Mouse (Mus musculus): Measurements from ENCODE around the gene Mroh2a.
"Not testable (repeated sequence)": the region's sequence is repeated elsewhere in the genome, so short reads cannot be mapped to it uniquely, and the experiment has no call there.

Gene Mroh2a

DNA sequence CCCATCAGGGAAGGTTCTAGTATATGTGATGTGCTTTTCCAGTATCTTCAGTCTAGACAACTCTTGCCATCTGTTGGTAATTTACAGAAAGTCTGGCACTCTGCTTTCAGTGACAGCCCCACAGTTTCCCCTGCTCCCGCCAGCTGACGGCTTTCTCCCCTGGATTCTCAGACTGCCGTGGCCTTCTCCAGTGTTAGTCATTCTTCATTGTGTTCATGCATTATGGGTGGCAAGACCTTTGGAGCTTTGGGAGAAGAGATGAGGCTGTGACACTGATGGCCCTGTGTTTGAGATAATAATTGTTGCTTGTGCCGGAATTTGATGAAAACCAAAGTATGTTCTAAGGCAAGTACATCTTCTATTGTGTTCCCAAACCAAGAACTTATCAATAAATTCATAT, 8.2 kb upstream of the Mroh2a start:
- DNase-seq (ENCODE audit: low spot score), result no peak

DNA sequence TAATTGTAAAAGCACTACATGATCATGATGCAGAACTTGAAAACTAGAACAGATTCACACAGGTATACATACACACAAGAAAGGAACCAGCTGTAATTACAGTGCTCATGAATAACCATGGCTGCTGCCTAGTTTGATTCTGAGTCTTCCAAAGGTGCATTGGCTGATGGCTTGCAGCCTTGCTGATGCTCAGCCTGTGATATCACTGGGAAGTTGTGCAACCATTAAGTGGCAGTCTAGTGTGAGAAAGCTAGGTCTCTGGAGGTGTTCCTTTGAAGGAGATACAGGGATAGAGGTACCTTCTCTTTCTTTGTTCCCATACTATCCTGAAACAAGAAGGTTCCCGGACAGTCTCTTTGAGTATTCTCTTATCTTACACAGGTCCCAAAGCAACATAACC, 7.7 kb upstream of the Mroh2a start:
- DNase-seq (ENCODE audit: low spot score), result no peak

DNA sequence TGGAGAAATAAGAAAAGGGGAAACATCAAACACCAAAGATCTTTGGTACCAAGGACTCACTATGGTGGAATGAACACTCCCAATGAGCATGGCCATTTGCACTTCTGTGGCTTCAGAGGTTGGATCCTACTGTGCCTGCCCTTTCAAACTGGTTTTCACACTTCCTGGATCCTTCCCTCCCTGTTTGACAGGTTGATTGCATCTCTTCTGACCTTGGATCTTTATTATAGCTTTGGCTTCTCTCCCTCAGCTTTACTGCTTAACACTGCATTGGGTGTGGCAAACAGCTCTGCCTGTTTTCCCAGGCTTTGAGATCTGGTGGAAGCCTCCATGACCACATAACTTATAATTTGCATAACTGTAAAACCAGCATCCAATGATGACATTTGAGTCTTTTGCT, 6.5 kb upstream of the Mroh2a start:
- DNase-seq (ENCODE audit: low spot score), result no peak

DNA sequence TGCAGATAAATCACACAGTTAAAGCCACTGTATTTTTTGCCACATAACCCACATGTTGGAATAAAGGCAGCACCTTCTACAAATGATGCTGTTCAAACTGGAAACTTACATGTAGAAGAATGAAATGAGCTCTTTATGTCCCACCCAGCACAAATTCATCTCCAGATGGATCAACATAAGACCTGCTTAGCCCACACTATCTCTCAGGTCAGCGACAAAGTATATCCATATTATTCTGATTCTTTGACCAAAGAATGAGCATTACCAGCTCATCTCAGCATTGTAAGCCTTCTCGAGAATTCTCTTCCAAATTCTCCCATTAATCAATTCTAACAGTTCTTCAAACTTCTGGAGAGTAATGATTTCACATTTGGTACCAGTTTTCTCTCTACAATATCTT, 4.6 kb upstream of the Mroh2a start:
- DNase-seq (ENCODE audit: low spot score), result no peak

DNA sequence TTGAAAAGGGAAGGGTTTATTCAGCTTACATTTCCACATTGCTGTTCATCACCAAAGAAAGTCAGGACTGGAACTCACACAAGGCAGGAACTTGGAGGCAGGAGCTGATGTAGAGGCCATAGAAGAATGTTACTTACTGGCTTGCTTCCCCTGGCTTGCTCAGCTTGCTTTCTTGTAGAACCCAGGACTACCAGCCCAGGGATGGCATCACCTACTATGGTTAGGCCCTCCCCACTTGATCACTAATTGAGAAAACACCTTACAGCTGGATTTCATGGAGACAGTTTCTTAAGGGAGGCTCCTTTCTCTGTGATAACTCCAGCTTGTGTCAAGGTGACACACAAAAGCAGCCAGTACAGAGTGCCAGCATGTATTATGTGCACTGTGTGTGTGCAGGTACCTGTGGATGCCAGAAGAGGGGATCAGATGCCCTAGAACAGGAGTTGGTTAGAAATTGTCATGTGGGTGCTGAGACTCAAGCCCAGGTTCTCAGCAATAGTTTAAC, 3.7 kb upstream of the Mroh2a start:
- not testable (repeated sequence) for DNase-seq (ENCODE audit: low spot score)

DNA sequence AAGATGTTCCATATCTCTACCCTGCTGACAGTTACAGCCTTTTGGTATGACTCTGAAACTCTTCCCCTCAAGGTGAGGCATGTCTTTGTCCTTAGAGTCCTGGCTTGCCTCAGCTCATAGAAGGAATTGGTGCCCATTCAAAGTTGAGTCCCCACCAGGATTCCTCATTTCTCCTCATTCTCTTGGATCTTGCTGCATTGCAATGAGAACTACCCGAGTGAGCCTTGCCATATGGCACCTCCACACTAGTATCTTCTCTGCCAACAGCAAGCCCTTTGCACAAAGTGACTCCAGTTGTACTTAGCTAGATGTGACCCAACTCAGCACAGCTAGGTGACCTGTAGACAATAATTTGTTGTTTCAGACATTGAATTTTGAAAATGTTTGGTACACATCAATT, 3.2 kb upstream of the Mroh2a start:
- no peak for DNase-seq (ENCODE audit: low spot score)

DNA sequence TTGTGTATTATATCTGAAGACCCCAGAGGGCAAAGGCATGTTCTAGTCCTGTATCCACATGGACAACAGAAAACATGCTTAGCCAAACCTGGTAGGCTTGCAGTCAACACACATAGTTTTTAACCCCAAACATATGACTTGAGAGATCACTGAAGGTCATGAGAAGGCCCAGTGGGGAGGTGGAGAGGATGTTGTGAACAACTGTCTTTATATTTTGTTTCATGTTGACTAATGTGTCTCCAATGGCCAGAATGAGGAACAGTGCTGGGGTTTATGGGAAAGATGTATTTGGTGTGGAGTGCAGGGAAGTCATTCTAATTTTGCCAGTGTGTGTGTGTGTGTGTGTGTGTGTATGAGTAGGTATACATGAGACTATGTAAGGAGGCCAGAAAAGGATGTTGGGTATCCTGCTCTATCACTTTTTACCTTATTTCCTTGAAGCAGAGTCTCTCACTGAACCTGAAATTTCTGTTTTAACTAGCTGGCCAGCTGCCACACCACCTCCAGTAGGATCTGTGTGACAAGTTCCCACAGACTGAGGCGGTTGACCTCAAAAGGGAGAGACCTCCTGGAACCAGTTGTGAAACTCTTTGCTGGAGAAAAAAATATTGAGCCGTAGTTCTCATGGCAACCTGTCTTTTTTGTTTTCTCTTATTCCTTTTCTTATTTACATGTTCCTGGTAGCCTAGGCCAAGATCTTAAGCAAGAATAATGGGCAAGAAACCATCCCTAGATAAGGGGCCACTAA, 2.6 kb upstream of the Mroh2a start:
- DNase-seq (ENCODE audit: low spot score), result no peak

DNA sequence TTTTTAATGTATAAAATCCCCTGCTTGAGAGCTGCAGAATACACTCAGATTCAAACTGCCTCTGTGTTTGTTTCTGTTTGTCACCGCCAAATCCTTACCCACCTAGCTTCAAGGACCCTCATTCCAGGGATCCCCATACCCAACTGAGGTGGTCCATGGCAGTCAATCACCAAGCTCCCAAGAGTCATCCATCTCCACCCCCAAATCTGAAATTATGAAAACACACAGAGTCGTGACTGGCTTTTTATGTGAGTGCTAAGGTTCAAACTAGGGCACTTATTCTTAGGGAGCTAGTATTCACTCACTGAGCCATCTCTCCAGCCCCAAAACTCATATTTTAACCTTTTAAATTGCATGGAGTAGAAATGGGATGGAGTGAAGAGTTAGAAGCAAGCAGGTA, 1.5 kb upstream of the Mroh2a start:
- DNase-seq (ENCODE audit: low spot score), result not testable (repeated sequence)

DNA sequence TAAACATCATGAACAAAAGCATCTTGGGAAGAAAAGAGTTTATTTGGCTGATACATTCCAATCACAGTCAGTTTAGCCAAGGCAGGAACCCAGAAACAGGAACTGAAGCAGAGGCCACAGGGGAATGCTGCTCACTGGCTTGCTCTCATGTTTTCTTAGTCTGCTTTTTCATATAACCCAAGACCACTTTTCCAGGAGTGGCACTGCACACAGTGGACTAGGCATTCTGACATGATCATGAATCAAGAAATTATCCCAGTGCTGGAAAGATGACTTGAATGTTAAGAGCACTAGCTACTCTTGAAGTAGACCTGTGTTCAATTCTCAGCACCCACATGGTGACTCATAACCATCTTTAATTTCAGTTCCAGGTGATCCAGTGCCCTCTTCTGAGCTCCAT, 1.0 kb upstream of the Mroh2a start:
- DNase-seq (ENCODE audit: low spot score), result peak; percentile 2

DNA sequence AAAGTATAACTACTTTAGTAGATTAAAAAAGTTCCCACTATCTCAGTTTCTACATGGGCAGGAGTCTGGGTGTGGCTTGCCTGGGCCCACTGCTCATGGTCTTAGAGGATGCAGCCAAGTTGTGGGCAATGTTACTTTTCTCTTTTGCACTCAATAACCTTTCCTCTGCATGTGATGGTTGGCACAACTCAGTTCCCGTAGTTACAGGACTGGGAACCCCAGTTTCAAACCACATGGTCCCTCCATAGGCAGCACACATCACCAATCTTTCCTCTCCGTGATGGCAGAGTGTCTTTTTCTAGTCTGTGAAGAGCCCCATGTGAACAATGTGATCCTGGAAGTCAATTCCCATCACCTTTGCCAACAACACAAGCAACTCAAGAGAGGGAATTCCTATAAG, 696 bp downstream of the Mroh2a start:
- DNase-seq (ENCODE audit: low spot score), result no peak

DNA sequence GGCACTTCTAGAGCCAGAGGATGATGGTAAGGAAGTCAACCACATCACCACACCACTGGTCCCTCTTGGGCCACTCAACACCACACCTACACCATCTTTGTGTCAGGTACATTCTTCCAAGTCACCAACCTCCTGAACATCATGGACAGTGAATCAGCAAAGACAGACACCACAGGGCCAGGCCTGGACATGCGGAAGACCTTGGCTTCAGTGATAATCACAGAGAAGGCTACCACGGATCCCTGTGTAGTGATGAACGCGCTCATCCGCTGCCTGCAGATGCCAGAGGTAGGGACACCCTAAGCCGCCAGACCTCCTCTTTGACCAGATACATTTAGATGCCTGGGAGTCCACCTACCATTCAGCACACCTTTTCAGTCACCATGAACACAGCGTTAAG, 1.3 kb downstream of the Mroh2a start:
- no peak for DNase-seq (ENCODE audit: low spot score)

DNA sequence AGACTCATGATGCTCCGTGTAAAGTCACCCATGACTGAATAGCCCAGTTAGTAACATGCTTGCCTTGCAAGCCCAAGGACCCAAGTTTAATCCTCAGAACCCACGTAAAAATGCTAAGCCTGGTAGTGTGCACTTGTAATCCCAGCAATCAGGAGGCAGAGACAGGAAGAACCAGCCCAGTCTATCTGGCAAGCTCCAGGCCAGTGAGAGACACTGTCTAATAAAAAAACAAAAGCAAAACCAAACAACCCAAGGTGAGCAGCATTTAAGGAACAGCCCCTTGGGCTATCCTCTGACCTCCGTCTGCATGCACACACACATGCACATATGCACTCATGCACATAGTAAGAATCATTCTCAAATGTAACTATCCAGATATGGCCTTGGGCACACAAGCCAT, 2.8 kb downstream of the Mroh2a start:
- no peak for DNase-seq (ENCODE audit: low spot score)

DNA sequence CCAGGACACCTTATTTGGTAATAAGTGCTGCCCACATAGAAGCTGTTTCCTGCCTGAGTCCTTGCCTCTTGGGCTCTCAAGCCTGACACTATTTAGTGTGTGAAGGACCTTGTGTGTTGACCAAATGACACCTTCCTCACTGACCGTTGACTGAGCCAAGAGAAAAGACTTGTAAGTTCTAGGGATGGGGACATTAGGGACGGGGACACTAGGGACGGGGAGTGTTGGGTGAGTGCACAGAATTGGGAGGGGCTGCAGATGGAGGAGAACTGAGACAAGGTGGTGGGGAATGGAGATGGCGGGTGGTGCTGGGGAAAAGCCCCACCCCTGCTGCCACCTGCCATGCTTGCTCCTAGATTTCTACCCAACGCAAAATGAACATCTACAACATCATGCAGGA, 3.2 kb downstream of the Mroh2a start:
- DNase-seq (ENCODE audit: low spot score), result no peak

DNA sequence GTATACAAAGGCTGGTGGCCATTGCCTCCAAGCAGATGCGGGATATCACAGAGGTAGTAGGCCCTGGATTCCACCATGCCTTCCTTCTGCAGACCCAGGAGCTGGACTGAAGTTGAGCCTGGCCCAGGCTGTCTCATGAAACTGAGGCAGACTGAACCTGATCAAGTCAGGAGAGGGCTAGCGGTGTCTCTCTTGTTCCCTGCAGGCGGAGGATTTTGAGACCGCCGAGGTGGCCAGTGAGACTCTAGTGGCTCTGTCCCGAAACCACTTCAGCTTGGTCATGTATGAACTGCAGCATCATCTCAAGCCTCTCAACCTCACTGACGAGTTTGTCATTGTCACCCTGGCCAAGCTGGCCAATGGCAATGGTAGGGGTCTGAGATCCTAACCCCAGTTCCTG, 3.6 kb downstream of the Mroh2a start:
- DNase-seq (ENCODE audit: low spot score), result no peak

DNA sequence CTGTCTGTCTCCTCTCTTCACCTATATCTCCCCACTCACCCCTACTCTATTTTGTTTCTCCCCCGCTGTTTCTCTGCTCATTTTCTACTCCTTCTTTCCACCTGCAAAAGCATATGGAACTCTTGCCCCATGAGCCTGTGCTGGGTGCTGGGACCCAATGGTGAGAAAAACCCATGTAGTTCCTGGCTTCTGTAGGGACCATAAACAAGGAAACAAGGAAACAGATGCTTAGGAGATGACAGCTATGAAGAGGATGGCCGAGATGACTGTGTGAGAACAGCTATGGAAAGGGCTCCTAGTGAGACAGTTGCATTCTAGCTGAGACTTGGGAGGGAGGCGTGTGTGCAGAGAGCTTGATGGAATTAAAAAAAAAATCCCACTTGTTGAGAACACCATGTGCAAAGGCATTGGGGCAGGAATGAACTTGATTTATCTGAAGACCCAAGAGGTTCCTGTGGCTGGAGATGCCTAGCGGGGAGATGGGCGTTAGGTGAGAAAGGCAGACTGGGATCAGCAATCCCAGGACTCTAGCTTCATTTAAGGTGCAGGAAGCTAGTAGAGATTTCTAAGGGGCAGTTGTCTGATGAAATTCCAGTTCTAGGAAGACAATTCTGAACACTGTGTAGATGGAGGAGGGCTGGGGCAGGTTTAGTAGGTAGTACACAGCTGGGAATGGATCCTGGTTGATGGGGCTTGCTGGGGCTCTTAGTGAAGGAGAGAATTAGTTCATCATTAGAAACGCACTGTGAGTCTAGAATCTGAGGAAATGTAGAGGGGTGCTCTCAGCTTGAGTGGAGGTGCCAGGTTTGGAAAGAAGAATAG, 4.4 kb downstream of the Mroh2a start:
- DNase-seq (ENCODE audit: low spot score), result no peak

DNA sequence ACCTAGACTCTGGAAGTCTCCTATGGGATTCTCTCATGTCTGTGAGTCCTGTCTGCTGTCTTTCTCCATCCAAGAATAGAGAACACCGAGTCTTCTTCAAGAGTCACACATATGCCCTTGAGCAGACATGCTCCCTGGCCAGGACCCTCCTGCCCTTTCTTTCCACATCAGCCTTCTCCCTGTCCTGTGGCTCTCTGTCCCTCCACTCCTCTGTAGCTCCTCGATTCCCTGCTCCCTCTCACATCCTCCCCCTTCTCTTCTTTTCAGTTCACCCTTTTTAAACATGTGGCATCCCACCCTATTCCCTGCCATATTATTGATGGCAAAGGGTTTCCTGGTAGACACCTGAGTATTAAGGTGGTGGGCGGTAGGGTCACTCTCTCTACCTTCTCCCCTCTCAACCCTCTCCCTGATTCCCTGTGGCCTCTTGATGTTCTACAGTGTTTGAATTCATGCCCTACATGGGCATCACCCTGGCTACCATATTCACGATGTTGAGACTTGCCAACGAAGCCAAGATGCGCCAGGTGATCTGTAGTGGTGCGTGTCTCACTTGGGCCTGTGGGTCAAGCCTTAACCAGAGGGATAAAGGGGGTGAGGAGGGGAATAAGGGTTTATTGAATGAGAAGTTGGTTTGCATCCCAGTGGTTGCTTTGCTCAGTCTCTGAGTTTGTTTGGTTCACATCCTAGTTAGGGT, 5.2 kb downstream of the Mroh2a start:
- DNase-seq (ENCODE audit: low spot score), result no peak

DNA sequence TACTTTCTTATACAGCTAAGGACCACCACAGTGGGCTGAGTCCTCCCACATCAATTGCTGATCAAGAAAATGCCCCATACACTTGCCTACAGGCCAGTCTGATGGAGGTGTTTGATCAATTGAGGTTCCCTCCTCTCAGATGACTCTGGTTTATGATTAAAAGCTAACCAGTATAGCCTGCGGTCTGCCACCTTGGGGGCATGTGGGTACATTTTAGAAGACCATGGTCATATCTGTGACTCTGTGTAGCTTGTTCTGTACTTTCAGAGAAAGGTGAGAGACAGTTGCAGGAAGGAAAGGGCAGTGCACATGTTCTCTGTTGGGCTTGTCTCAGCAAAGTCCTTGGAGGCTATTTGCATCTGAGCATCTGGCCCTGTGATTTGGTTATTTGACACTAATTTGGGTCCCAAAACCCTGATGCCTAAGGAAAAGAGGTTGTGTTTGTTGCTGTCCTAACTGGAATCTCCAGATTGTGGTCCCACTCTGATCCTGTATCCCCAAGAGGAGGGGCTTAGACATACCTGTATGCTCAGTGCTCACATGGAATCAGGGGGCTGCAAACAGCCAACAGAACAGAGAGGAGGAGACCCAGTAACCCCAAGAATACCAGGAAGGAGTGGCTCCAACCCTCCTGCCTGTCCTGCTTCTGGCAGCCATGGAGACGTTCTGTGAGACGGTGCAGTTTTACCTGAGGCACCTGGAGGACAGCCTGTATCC, 6.0 kb downstream of the Mroh2a start:
- DNase-seq (ENCODE audit: low spot score), result no peak

DNA sequence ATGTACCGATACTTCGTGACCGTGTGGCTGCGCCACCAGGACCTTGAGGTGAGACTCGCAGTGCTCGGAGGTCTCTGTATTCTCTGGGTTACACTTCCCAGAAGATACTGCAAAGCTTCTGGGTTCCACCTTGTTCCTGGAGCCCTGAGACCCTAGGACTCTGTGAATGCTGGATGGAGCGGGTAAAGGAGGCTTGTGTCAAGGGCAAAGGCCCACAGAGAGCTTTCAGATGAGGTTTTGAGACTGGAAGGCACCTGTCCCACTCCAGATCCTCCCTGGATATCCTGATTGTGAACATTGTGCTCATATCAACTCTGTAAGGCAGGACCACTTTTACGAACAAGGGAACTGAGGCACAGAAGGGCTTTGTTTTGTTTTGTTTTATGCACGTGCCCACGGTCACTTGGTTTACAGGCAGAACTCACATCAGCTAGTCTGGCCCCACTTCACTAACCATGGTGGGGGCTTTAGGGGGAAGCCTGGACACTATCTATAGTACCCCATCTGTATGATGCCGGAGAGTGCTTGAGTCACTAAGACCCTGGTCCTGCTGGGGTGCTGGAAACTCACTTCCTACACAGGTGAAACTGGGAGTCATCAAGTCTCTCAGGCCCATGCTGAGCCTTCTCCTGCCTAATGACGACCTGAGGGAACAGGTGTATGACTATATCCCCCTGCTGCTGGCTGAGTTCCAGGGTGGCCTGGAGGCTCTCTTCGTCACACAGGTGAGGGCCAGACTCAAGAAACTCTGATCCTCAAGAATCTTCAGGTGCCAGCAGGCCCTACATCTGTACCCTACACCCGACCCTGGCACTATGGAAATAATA, 6.8 kb downstream of the Mroh2a start:
- DNase-seq (ENCODE audit: low spot score), result no peak

DNA sequence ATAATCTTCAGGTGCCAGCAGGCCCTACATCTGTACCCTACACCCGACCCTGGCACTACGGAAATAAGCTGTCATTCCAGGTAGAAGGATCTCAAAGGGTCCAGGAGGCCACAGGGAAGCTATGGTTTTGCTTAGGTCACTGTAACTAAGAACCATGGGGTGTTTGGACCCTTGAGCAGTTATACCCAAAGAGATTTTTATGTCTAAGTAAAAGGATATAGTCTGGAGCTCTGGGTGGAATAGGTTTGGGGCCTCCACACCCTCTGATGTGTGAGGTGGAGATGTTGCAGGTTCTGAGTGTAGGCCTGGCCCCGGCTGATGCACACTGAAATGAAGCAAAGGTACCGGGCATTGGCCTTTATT, 7.4 kb downstream of the Mroh2a start:
- DNase-seq (ENCODE audit: low spot score), result no peak

DNA sequence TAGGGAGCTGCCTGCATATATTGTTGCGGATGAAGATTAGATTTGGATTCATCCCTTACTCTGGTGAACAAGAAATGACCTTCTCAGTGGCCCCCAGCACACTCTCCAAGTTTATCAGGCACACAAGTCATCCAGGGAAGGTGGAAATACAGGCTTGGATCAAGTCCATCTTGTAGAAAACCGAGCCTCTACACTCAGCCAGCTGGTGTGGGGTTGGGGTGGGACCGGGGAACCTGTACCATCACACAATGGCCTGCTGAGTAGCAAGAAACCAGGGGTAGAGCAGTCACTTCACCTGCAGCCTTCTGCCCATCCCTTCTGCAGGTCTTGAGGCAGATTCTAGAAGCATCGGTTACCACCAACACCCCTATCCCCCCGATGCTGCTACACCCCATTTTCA, 7.9 kb downstream of the Mroh2a start:
- DNase-seq (ENCODE audit: low spot score), result no peak

Data from layer of hippocampus, adult 11-12 months (tissue).